Mouse (Mus musculus): ENCODE results near the gene Ggt6.
A peak's percentile ranks its signal among the peaks of the same experiment; 100 is the strongest.
"Not testable (repeated sequence)": the region's sequence is repeated elsewhere in the genome, so short reads cannot be mapped to it uniquely, and the experiment has no call there.

Ggt6 gene

GRCm38 (mm10) chr11:72436756-72437650 lies 1.7 kb downstream of the Ggt6 start:
- DNase-seq (ENCODE audit: low read depth, low spot score): no peak

- no peak for DNase-seq (ENCODE audit: low read depth, low spot score)
Measured at GRCm38 (mm10) chr11:72438411-72438810, 3.1 kb downstream of the Ggt6 start.

GRCm38 (mm10) chr11:72440597-72440964 lies 5.3 kb downstream of the Ggt6 start:
- DNase-seq (ENCODE audit: low read depth, low spot score): not testable (repeated sequence)

- DNase-seq (ENCODE audit: low read depth, low spot score): peak; percentile 98
Measured at GRCm38 (mm10) chr11:72440965-72441664, 5.8 kb downstream of the Ggt6 start, which contains the start of gene Mybbp1a. Mybbp1a (plus strand) TSS chr11:72441355.

- peak; percentile 90 for DNase-seq (ENCODE audit: low read depth, low spot score)
Measured at GRCm38 (mm10) chr11:72446311-72447105, 11.2 kb downstream of the Ggt6 start.

GRCm38 (mm10) chr11:72447475-72447874 lies 12.1 kb downstream of the Ggt6 start:
- DNase-seq (ENCODE audit: low read depth, low spot score): peak; percentile 78

- DNase-seq (ENCODE audit: low read depth, low spot score): no peak
Measured at GRCm38 (mm10) chr11:72452140-72452665, 16.9 kb downstream of the Ggt6 start.

GRCm38 (mm10) chr11:72453105-72453953 lies 18.0 kb downstream of the Ggt6 start:
- DNase-seq (ENCODE audit: low read depth, low spot score): no peak

GRCm38 (mm10) chr11:72455694-72456093 lies 20.4 kb downstream of the Ggt6 start:
- peak; percentile 49 for DNase-seq (ENCODE audit: low read depth, low spot score)

GRCm38 (mm10) chr11:72457995-72458496 lies 22.7 kb downstream of the Ggt6 start:
- DNase-seq (ENCODE audit: low read depth, low spot score): no peak

GRCm38 (mm10) chr11:72458502-72458901 lies 23.2 kb downstream of the Ggt6 start:
- DNase-seq (ENCODE audit: low read depth, low spot score): no peak

- DNase-seq (ENCODE audit: low read depth, low spot score): no peak
Measured at GRCm38 (mm10) chr11:72461500-72461981, 26.2 kb downstream of the Ggt6 start.

- no peak for DNase-seq (ENCODE audit: low read depth, low spot score)
Measured at GRCm38 (mm10) chr11:72464821-72465220, 29.5 kb downstream of the Ggt6 start.

GRCm38 (mm10) chr11:72465978-72466693 lies 30.8 kb downstream of the Ggt6 start:
- DNase-seq (ENCODE audit: low read depth, low spot score): no peak

- no peak for DNase-seq (ENCODE audit: low read depth, low spot score)
Measured at GRCm38 (mm10) chr11:72466694-72467507, 31.6 kb downstream of the Ggt6 start.

GRCm38 (mm10) chr11:72468525-72468924 lies 33.2 kb downstream of the Ggt6 start:
- DNase-seq (ENCODE audit: low read depth, low spot score): no peak

- peak; percentile 47 for DNase-seq (ENCODE audit: low read depth, low spot score)
Measured at GRCm38 (mm10) chr11:72469217-72469616, 33.9 kb downstream of the Ggt6 start.

- no peak for DNase-seq (ENCODE audit: low read depth, low spot score)
Measured at GRCm38 (mm10) chr11:72470004-72470403, 34.7 kb downstream of the Ggt6 start.

GRCm38 (mm10) chr11:72471381-72471780 lies 36.1 kb downstream of the Ggt6 start:
- DNase-seq (ENCODE audit: low read depth, low spot score): no peak
